Mouse (Mus musculus) heart, postnatal 0 days (tissue): ENCODE measurements around the gene Adam8.

Experiments
- CTCF ChIP-seq: IDR thresholded peaks from 2 replicates; pipeline ENCODE4 v1.5.1; 2016; ENCODE audit warnings: antibody characterized with exemption, control low read depth, low read depth
- EP300 ChIP-seq: IDR thresholded peaks from 2 replicates; pipeline ENCODE4 v1.6.1; 2016; ENCODE audit warnings: antibody characterized with exemption, low read depth

DNA sequence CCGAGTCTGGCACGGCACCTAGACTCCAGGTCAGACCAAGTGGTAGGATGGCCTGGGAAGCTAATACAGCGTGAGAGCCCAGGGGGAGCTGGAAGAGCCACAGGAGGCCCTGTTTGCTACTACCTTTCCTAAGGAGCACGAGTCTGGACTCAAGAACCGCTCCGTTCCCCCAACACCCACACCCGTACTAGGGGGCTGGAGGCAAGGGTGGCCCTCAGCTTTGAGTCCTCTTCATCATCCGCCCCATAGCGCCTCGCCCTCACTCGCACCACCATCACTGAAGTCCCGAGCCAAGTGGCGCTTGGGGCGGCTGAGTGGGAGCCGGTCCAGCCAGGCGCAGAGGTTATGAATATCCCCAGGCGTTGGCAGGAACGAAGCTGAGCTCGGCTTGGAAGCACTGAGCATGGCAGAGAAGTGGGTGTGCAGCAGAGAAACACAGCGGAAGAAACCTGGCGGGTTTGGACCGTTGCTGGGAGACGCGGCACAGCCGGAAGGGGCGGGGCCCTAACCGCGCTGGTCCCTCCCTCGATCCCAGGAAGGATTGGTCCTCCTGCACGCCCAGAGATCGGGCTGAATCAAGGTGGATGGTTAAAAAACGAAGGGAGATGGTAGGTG is 14.0 kb downstream of the Adam8 start, which contains the start of gene 6430531B16Rik:
- no peak for TF ChIP-seq CTCF
- no peak for TF ChIP-seq EP300
